Mouse (Mus musculus): ENCODE measurements around the gene Suclg1. TPM values are rescaled to one million over a fixed set of nuclear protein-coding genes. Genes with fewer than 3 reads are reported as not detected.

Gene Suclg1
- total RNA-seq (2021), result 100 to 1,000 TPM; 284 to 376 TPM
- long read RNA-seq, experiment 1, transcript Suclg1-201 (9 exons, 1,519 nt), result major isoform, 265 of 288 reads
- long read RNA-seq, experiment 1, partial matches to known transcripts, result 17 of 288 reads
- long read RNA-seq, experiment 1, other reads (novel, unspliced or antisense), result 6 of 288 reads
- long read RNA-seq, experiment 2, transcript Suclg1-201 (9 exons, 1,519 nt), result major isoform, 318 of 334 reads
- long read RNA-seq, experiment 2, partial matches to known transcripts, result 13 of 334 reads
- long read RNA-seq, experiment 2, other reads (novel, unspliced or antisense), result 3 of 334 reads

DNA sequence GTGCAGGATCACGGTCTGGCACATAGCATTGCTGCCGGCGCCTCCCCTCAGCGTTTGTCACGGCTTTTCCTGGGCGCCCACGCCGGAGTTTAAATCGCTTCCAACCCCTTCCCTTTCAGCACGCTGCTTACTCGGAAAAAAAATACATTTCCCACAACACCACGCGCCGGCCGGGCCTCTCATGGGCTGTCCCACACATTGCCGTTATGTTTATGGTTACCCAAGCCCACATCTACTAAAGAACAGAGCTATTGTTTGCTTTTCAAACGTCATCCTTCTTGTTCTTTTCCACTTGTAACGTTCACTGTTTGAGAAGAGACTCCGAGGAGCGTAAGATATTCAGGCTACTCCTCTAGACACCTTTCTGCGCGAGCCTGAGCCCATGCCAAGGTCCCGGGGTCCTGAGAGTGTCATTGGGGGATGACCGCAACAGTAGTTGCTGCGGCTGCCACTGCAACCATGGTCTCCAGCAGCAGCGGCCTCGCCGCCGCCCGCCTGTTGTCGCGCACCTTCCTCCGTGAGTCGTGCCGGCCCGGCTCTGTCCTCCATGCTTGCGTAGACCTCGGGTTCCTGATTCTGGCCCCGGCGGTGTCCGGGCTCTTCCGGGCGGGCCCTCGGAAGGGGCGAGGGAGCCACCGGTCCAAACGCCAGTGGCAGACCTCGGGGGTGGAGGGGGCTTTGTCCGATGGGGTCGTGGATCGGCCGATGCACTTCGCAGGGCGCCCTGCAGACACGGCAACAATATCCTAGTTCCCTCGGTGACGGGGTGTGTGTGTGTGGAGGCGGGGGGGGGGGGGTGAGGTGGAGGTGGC, at the start of gene Suclg1:
Gene Suclg1 (plus strand): TSS at position 146 of the 812 bp plus-strand sequence.
- peak within 1 kb of the TSS; percentile 98 for H3K4me3 ChIP-seq
- TF ChIP-seq CTCF (IDR thresholded peaks at IDR 0.05), result no peak
- H3K27ac ChIP-seq, result peak within 1 kb of the TSS; percentile 97
- DNase-seq, result peak; percentile 93
- intact Hi-C loops (cut with DNase I), result no loop called here

DNA sequence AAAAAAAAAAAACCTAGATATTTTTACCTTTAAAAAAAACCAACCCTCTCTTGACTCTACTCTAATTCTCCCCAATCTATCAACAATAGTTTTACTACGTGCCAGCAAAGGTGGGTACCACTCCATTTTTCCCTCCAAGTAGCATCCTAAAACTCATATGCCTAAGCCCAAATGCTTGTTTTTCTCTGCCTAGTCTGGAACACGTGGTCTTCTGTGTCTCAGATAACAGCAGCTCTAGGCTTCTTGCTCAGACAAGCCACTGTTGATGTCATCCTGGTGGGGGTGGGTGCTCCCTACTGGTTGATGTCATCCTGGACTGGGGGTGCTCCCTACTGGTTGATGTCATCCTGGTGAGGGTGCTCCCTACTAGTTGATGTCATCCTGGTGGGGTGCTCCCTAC, 44.5 kb upstream of the Suclg1 start:
- DNase-seq, result no peak
- Histone ChIP-seq H3K4me3 (no peak overlapping the region), H3K27ac (no peak overlapping the region)
- TF ChIP-seq CTCF (IDR thresholded peaks at IDR 0.05), result no peak
- intact Hi-C loops (cut with DNase I), result no loop called here

DNA sequence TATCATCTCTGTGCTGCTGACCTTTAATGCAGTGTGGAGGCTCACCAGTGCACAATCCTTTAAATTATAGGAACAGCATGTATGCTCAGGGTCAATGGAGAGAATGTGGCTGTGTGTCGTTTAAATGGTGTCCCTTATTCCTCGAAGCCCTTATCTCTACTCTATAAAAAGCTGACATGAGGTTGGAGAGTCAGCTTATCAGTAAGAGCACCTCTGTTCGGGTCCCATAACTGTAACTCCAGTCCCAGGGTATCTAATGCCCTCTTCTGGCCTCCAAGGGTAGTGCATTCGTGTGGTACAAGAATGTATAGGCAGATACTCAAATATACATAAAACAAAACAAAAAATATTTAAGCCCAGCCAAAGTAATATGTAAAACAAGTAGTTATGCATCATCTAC, 43.2 kb upstream of the Suclg1 start:
- no peak overlapping the region for H3K4me3 ChIP-seq
- intact Hi-C loops (cut with DNase I), result no loop called here
- no peak for DNase-seq
- peak; percentile 23 for TF ChIP-seq CTCF (IDR thresholded peaks at IDR 0.05)
- no peak overlapping the region for H3K27ac ChIP-seq

DNA sequence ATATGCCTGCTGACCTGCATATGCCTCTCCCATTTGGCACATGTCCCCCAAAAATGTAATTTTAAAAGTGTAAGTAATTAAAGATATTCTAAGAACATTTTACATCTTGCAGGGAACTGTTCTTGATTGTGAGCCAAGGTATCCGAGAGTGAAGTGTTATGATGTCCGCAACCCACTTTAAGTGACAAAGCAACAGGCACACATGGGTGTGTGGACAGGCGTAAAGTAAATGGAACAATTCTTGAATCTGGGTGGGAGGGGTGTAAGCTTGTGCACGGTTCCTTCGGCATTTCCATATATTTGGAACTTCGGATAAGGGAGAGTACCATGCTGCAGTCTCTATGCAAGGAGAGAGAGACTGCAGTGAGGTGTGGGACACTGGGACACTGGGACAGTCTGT, 38.6 kb upstream of the Suclg1 start:
- intact Hi-C loops (cut with DNase I), result no loop called here
- Histone ChIP-seq H3K27ac (no peak overlapping the region), H3K4me3 (no peak overlapping the region)
- no peak for TF ChIP-seq CTCF (IDR thresholded peaks at IDR 0.05)
- no peak for DNase-seq

DNA sequence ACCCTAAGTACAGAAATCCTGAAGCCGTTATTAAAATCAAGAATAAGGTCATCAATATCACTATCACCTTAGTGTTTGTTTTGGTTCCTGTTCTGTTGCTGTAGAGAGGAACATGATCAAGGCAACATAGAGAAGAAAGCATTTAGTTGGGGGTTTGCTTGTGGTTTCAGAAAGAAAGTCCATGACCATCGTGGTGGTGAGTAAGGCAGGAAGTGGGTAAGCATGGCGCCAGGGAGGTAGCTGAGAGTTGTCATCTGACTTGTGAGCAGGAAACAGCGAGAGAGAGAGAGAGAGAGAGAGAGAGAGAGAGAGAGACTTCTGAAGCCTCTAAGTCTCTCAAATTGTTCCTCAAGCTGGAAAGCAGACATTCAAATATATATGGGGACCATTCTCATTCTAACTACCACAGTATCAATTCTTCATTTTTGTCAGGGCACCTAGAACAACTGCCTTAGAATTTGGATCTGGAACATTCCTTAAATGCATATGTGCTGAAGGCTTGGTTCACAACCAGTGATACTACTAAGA, 37.7 kb upstream of the Suclg1 start:
- no peak overlapping the region for H3K27ac ChIP-seq
- intact Hi-C loops (cut with DNase I), result no loop called here
- TF ChIP-seq CTCF (IDR thresholded peaks at IDR 0.05), result no peak
- H3K4me3 ChIP-seq, result no peak overlapping the region
- DNase-seq, result no peak

DNA sequence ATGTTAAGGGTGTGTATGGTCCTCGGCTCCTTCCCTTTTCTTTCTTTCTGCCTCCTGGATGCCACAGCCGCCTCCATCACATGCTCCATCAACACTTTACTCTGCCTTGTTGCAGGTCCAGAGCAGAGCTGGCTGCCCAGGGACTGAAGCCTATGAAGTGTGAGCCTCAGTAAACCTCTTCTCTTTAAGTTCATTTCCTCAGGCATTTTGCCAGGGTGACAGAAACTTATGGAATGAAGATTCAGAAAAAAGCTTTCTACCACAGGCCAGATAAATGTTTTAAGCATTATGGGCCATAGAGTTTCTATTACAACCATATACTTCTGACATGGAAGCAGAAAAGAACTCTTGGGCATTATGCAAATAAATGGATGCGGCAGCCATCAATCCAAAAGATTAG, 37.1 kb upstream of the Suclg1 start:
- DNase-seq, result no peak
- no peak overlapping the region for H3K4me3 ChIP-seq
- intact Hi-C loops (cut with DNase I), result no loop called here
- TF ChIP-seq CTCF (IDR thresholded peaks at IDR 0.05), result no peak
- no peak overlapping the region for H3K27ac ChIP-seq

DNA sequence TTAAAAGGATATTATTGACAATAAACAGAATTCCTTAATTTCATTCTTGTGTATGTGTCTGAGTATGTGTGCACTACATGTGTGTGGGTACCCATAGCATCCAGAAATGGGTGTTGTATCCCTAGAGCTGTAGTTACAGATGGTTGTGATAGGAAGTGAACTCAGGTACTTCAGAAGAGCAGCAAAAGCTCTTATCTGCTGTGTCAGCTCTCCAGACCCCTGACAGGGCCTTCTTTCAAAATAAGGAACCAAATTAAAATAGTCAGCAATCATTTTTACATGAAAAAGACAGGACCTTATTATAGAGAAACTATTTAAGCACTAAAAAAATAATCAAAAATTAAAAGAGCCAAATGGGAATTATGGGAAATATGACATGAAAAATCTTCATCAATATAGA, 36.6 kb upstream of the Suclg1 start:
- intact Hi-C loops (cut with DNase I), result no loop called here
- no peak for TF ChIP-seq CTCF (IDR thresholded peaks at IDR 0.05)
- DNase-seq, result no peak

DNA sequence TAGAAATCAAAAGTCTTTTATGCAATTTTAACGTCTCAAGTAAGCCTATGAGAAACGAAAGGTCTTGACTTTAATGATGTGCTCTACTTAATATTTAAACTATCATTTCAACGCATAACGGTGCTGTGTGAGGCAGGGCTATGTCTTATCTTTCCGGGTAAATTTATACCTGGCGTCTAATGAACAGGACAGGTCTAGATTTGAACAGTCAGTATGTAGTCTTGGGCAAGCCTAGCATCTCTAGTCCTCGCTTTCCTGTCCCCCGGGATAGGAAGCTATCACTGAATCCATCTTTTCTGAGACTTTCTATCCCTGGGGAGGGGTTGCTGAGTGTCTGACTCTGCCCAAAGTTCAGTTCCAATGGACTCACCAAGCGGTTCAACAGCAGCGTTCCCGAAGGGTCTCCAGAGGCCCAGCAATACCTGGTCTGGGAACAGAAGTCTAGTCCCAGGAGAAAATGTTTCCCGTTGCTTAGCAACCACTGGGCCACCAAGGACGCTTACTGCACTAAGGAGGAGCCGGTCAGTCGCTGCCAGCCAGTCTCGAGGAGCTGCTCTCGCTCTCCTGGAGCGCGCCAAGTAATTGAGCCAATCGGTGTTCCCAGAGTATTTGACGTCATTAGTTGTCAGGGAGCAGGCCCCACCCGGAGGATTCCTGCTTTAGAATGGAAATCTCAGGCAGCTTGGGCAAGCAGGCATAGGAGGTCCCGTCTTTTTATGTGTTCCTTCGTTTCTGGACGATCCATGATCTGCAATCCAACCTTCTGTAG, 26.8 kb upstream of the Suclg1 start, which contains the start of gene Dnah6:
Gene Dnah6 (minus strand): TSS at position 463 of the 769 bp plus-strand sequence.
- no peak for TF ChIP-seq CTCF (IDR thresholded peaks at IDR 0.05)
- peak within 1 kb of the TSS; percentile 71 for H3K4me3 ChIP-seq
- DNase-seq, result peak; percentile 92
- intact Hi-C loops (cut with DNase I), result no loop called here
- H3K27ac ChIP-seq, result peak within 1 kb of the TSS; percentile 85

More for the DNA sequence above, 36.6 kb upstream of the Suclg1 start:
- Histone ChIP-seq H3K27ac (no peak overlapping the region), H3K4me3 (no peak overlapping the region)

DNA sequence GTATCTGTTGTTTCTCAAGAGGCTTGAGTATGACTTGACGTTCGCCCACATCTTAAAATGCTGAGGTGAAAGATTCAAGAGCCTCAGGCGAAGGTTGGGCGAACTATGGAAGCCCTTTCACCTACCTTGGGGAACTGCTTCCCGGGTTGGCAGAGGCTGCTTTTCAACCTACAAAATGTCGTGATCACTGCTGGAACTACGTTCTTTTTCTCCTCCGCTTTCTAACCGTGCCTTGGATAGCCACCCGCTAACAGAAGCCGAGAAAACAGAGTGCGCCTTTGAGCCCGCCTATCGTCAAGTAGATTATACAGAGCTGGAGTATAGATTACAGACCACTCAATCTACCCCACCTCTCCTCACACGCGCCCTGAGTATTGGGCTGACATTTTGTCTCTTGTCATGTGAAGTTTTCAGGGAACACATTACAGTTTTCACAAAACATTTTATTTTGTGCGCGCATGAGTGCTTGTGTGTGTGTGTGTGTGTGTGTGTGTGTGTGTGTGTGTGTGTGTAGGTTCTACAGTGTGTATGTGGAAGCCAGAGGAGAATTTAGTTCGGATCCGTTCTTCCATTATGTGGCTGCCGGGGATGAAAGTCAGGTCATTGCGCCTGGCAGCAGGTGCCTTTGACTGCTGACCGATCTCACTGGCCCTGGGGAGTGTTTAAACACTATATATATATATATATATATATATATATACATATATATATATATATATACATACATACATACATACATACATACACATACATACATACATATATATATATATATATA, 26.0 kb upstream of the Suclg1 start:
- Histone ChIP-seq H3K27ac (peak overlapping the region; percentile 85), H3K4me3 (peak overlapping the region; percentile 71)
- TF ChIP-seq CTCF (IDR thresholded peaks at IDR 0.05), result no peak
- intact Hi-C loops (cut with DNase I), result no loop called here
- no peak for DNase-seq

DNA sequence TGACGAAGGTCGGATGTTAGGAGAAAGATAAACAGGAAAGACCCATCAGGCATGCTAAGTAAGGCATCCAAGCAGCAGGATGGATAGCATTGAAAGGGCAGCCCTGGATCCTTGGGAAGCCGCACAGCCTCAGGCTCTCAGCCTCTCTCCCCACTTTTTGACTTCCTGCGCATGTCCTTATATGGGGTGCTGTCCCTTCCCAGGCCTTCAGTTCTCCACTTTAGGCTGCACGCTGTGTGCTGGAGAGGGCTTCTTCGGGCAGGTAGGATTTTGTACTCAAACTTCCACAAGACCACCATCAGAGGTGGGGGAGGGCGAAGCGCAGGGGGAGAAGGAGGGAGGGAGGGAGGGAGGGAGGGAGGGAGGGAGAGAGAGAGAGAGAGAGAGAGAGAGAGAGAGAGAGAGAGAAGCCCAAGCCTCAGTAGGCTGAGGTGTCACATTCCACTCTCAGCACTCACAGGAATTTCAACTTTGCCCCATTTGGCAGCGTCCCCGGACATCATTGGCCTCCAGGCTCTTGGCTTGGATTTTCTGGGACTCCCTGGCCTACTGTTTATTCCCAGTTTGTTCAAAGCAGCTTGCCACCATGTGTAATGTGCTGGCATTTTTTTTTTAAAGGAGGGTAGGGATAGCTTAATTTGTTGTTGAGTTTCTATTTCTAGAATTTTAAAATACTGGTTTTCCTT, 25.2 kb upstream of the Suclg1 start:
- no peak for TF ChIP-seq CTCF (IDR thresholded peaks at IDR 0.05)
- intact Hi-C loops (cut with DNase I), result no loop called here
- Histone ChIP-seq H3K4me3 (peak overlapping the region; percentile 71), H3K27ac (peak overlapping the region; percentile 85)
- peak; percentile 87 for DNase-seq

Measured in gastrocnemius, adult 2 months (tissue).